Mouse (Mus musculus): ENCODE data around the gene Rab29. TPM values are rescaled to one million over a fixed set of nuclear protein-coding genes. Genes with fewer than 3 reads are reported as not detected.
"Not testable (repeated sequence)": the region's sequence is repeated elsewhere in the genome, so short reads cannot be mapped to it uniquely, and the experiment has no call there.

Gene Rab29
- polyA plus RNA-seq, 1 experiment from 2014 or later: 21.1 TPM

- no peaks in the 10 kb centered on the region for H3K36me3 ChIP-seq (ENCODE audit: control insufficient read depth, insufficient read depth)
- 85% methylated on average over 3 of the region's 3 CpGs for WGBS
- no peak overlapping the region for H3K9ac ChIP-seq (ENCODE audit: low read length)
- no peak overlapping the region for H3K4me2 ChIP-seq (ENCODE audit: low read depth, low read length)
- no peak overlapping the region for H3K4me3 ChIP-seq (ENCODE audit: low read length)
- 0 out of 2 replicates have a peak, but pooled peaks cover 9% of the 10 kb centered on the region for H3K27me3 ChIP-seq (ENCODE audit: control insufficient read depth, insufficient read depth, low read length)
- no peaks in the 10 kb centered on the region for H3K9me3 ChIP-seq (replicated peaks; ENCODE audit: control insufficient read depth, low read length)
- H3K27ac ChIP-seq (ENCODE audit: low read length): no peak overlapping the region
- H3K4me1 ChIP-seq (ENCODE audit: control insufficient read depth, insufficient read depth, low read length): peaks cover 11% of the 10 kb centered on the region
- no peak for ATAC-seq (replicated peaks; ENCODE audit: extremely low read depth, insufficient read depth, low FRiP score)
Measured at GRCm38 (mm10) chr1:131908456-131908855, 41.4 kb downstream of the Rab29 start.

GRCm38 (mm10) chr1:131909236-131909635, 42.2 kb downstream of the Rab29 start:
- peaks cover 11% of the 10 kb centered on the region for H3K4me1 ChIP-seq (ENCODE audit: control insufficient read depth, insufficient read depth, low read length)
- not testable (repeated sequence) for H3K36me3 ChIP-seq (ENCODE audit: control insufficient read depth, insufficient read depth); H3K9ac ChIP-seq (ENCODE audit: low read length); H3K27me3 ChIP-seq (ENCODE audit: control insufficient read depth, insufficient read depth, low read length); H3K27ac ChIP-seq (ENCODE audit: low read length); ATAC-seq (replicated peaks; ENCODE audit: extremely low read depth, insufficient read depth, low FRiP score); H3K9me3 ChIP-seq (replicated peaks; ENCODE audit: control insufficient read depth, low read length); H3K4me3 ChIP-seq (ENCODE audit: low read length); H3K4me2 ChIP-seq (ENCODE audit: low read depth, low read length)
- 95% methylated on average over 2 of the region's 2 CpGs for WGBS

- peaks cover 11% of the 10 kb centered on the region for H3K4me1 ChIP-seq (ENCODE audit: control insufficient read depth, insufficient read depth, low read length)
- H3K4me3 ChIP-seq (ENCODE audit: low read length): peak within 1 kb of the TSS; percentile 98
- H3K4me2 ChIP-seq (ENCODE audit: low read depth, low read length): peak within 1 kb of the TSS; percentile 72
- peak within 1 kb of the TSS; percentile 98 for H3K27ac ChIP-seq (ENCODE audit: low read length)
- under 1% methylated on average over 35 of the region's 35 CpGs for WGBS
- H3K36me3 ChIP-seq (ENCODE audit: control insufficient read depth, insufficient read depth): no peaks in the 10 kb centered on the region
- peak within 1 kb of the TSS; percentile 100 for H3K9ac ChIP-seq (ENCODE audit: low read length)
- H3K9me3 ChIP-seq (replicated peaks; ENCODE audit: control insufficient read depth, low read length): no peaks in the 10 kb centered on the region
- peak; percentile 99 for ATAC-seq (replicated peaks; ENCODE audit: extremely low read depth, insufficient read depth, low FRiP score)
- 0 out of 2 replicates have a peak, but pooled peaks cover 3% of the 10 kb centered on the region for H3K27me3 ChIP-seq (ENCODE audit: control insufficient read depth, insufficient read depth, low read length)
Measured at GRCm38 (mm10) chr1:131910001-131910648, 43.1 kb downstream of the Rab29 start, which contains the start of gene Nucks1. Gene Nucks1 (plus strand): TSS chr1:131910534.

- Histone ChIP-seq H3K9me3 (replicated peaks; ENCODE audit: control insufficient read depth, low read length) (no peaks in the 10 kb centered on the region), H3K27me3 (ENCODE audit: control insufficient read depth, insufficient read depth, low read length) (0 out of 2 replicates have a peak, but pooled peaks cover 3% of the 10 kb centered on the region), H3K36me3 (ENCODE audit: control insufficient read depth, insufficient read depth) (0 out of 2 replicates have a peak, but pooled peaks cover under 1% of the 10 kb centered on the region), H3K4me2 (ENCODE audit: low read depth, low read length) (peak overlapping the region; percentile 72), H3K4me1 (ENCODE audit: control insufficient read depth, insufficient read depth, low read length) (peaks cover 16% of the 10 kb centered on the region), H3K4me3 (ENCODE audit: low read length) (peak overlapping the region; percentile 98), H3K9ac (ENCODE audit: low read length) (peak overlapping the region; percentile 100), H3K27ac (ENCODE audit: low read length) (peak overlapping the region; percentile 98)
- under 1% methylated on average over 85 of the region's 88 CpGs for WGBS
- peak; percentile 74 for ATAC-seq (replicated peaks; ENCODE audit: extremely low read depth, insufficient read depth, low FRiP score)
Measured at GRCm38 (mm10) chr1:131910674-131911558, 43.9 kb downstream of the Rab29 start.

GRCm38 (mm10) chr1:131917634-131918033, 50.6 kb downstream of the Rab29 start:
- H3K36me3 ChIP-seq (ENCODE audit: control insufficient read depth, insufficient read depth): peaks cover 34% of the 10 kb centered on the region
- ATAC-seq (replicated peaks; ENCODE audit: extremely low read depth, insufficient read depth, low FRiP score): no peak
- no peak overlapping the region for H3K9ac ChIP-seq (ENCODE audit: low read length)
- no peak overlapping the region for H3K4me2 ChIP-seq (ENCODE audit: low read depth, low read length)
- 60% methylated on average over 6 of the region's 6 CpGs for WGBS
- H3K4me3 ChIP-seq (ENCODE audit: low read length): no peak overlapping the region
- no peak overlapping the region for H3K27ac ChIP-seq (ENCODE audit: low read length)
- H3K9me3 ChIP-seq (replicated peaks; ENCODE audit: control insufficient read depth, low read length): no peaks in the 10 kb centered on the region
- no peaks in the 10 kb centered on the region for H3K27me3 ChIP-seq (ENCODE audit: control insufficient read depth, insufficient read depth, low read length)
- peaks cover 13% of the 10 kb centered on the region for H3K4me1 ChIP-seq (ENCODE audit: control insufficient read depth, insufficient read depth, low read length)

GRCm38 (mm10) chr1:131919052-131919451, 52.0 kb downstream of the Rab29 start:
- 94% methylated on average over 2 of the region's 2 CpGs for WGBS
- Histone ChIP-seq H3K36me3 (ENCODE audit: control insufficient read depth, insufficient read depth) (peaks cover 42% of the 10 kb centered on the region), H3K9ac (ENCODE audit: low read length) (no peak overlapping the region), H3K27me3 (ENCODE audit: control insufficient read depth, insufficient read depth, low read length) (no peaks in the 10 kb centered on the region), H3K4me2 (ENCODE audit: low read depth, low read length) (no peak overlapping the region), H3K4me1 (ENCODE audit: control insufficient read depth, insufficient read depth, low read length) (peaks cover 13% of the 10 kb centered on the region), H3K27ac (ENCODE audit: low read length) (no peak overlapping the region), H3K9me3 (replicated peaks; ENCODE audit: control insufficient read depth, low read length) (no peaks in the 10 kb centered on the region), H3K4me3 (ENCODE audit: low read length) (no peak overlapping the region)
- ATAC-seq (replicated peaks; ENCODE audit: extremely low read depth, insufficient read depth, low FRiP score): no peak

- Histone ChIP-seq H3K4me2 (ENCODE audit: low read depth, low read length) (no peak overlapping the region), H3K27ac (ENCODE audit: low read length) (no peak overlapping the region), H3K36me3 (ENCODE audit: control insufficient read depth, insufficient read depth) (peaks cover 62% of the 10 kb centered on the region), H3K4me3 (ENCODE audit: low read length) (no peak overlapping the region), H3K9me3 (replicated peaks; ENCODE audit: control insufficient read depth, low read length) (no peaks in the 10 kb centered on the region), H3K4me1 (ENCODE audit: control insufficient read depth, insufficient read depth, low read length) (peaks cover 5% of the 10 kb centered on the region; the same call in 1 of the 2 replicates), H3K27me3 (ENCODE audit: control insufficient read depth, insufficient read depth, low read length) (no peaks in the 10 kb centered on the region), H3K9ac (ENCODE audit: low read length) (no peak overlapping the region)
- WGBS: 91% methylated on average over 3 of the region's 3 CpGs
- no peak for ATAC-seq (replicated peaks; ENCODE audit: extremely low read depth, insufficient read depth, low FRiP score)
Measured at GRCm38 (mm10) chr1:131922100-131922499, 55.1 kb downstream of the Rab29 start.
